Mouse (Mus musculus): ENCODE results near the gene Cfap73.

The Cfap73 gene

GRCm38 (mm10) chr5:120586741-120587615 is 47.1 kb downstream of the Cfap73 start:
- DNase-seq (ENCODE audit: low spot score in 2 of 2): no peak

- DNase-seq (ENCODE audit: low spot score in 2 of 2): no peak
These were observed 49.1 kb downstream of the Cfap73 start for GRCm38 (mm10) chr5:120584968-120585367.

GRCm38 (mm10) chr5:120583511-120583910 is 50.5 kb downstream of the Cfap73 start:
- no peak for DNase-seq (ENCODE audit: low spot score in 2 of 2)

GRCm38 (mm10) chr5:120582002-120582401 is 52.0 kb downstream of the Cfap73 start:
- peak in 1 of 2 experiments; percentile 20 for DNase-seq (ENCODE audit: low spot score in 2 of 2)

- no peak for DNase-seq (ENCODE audit: low spot score in 2 of 2)
These were observed 54.0 kb downstream of the Cfap73 start for GRCm38 (mm10) chr5:120579898-120580626.

GRCm38 (mm10) chr5:120579211-120579897 is 54.7 kb downstream of the Cfap73 start:
- peak; percentile 81 for DNase-seq (ENCODE audit: low spot score in 2 of 2)

- peak; percentile 70 to 83 for DNase-seq (ENCODE audit: low spot score in 2 of 2)
These were observed 55.4 kb downstream of the Cfap73 start for GRCm38 (mm10) chr5:120578504-120579081.

All from heart, adult 9 months (tissue).